Mouse (Mus musculus) lung, embryonic 14.5 days (tissue): Measurements from ENCODE around the gene Fam206a. TPM values are rescaled to one million over a fixed set of nuclear protein-coding genes. Genes with fewer than 3 reads are reported as not detected.

ENCODE experiments used
- ATAC-seq: fragments of 200-750 bp; cut with Nextera tagmentation; 2 replicates; pipeline ENCODE4 v1.8.0; 2017; ENCODE audit warnings: mild to moderate bottlenecking, moderate TSS enrichment, moderate library complexity; ENCODE audit not compliant: insufficient read depth
- DNase-seq: peaks from one replicate; pipeline ENCODE4 v3.0.0-alpha.2; 2015
- H3K27ac ChIP-seq: fragments of 300-500 bp; sonication (generic); 2 replicates; pipeline ENCODE4 v1.5.1; 2014; ENCODE audit warnings: low read depth, mild to moderate bottlenecking, moderate library complexity
- H3K27me3 ChIP-seq: fragments of 300-500 bp; sonication (generic); 2 replicates; pipeline ENCODE4 v1.6.1; 2014; ENCODE audit warnings: low read length, control low read depth; ENCODE audit not compliant: insufficient read depth
- H3K36me3 ChIP-seq: fragments of 300-500 bp; sonication (generic); 2 replicates; pipeline ENCODE4 v1.6.1; 2014; ENCODE audit warnings: control low read depth; ENCODE audit not compliant: insufficient read depth
- H3K4me1 ChIP-seq: fragments of 300-500 bp; sonication (generic); 2 replicates; pipeline ENCODE4 v1.6.1; 2014; ENCODE audit warnings: antibody characterized with exemption, control low read depth; ENCODE audit not compliant: insufficient read depth
- H3K4me2 ChIP-seq: fragments of 300-500 bp; sonication (generic); 2 replicates; pipeline ENCODE4 v1.6.1; 2014; ENCODE audit warnings: mild to moderate bottlenecking
- H3K4me3 ChIP-seq: fragments of 300-500 bp; sonication (generic); 2 replicates; pipeline ENCODE4 v1.5.1; 2014; ENCODE audit warnings: low read depth, low read length
- H3K9ac ChIP-seq: fragments of 300-500 bp; sonication (generic); 2 replicates; pipeline ENCODE4 v1.6.1; 2014
- H3K9me3 ChIP-seq: fragments of 300-500 bp; sonication (generic); 2 replicates; pipeline ENCODE4 v1.6.1; 2016; ENCODE audit warnings: low read depth, low read length, control low read depth
- CTCF ChIP-seq: IDR thresholded peaks from 2 replicates; pipeline ENCODE4 v1.5.1; 2016; ENCODE audit warnings: antibody characterized with exemption, low read depth
- WGBS: fragments of 180-500 bp; shearing (Covaris S2); extraction: QIAGEN DNeasy Blood & Tissue Kit; methylation state at CpG from one replicate; pipeline ENCODE4 v1.1.7; 2014; 5-methylcytosine and 5-hydroxymethylcytosine counted together
- polyA plus RNA-seq: library from polyadenylated mRNA; unstranded; fragments of >200 nt; fragmentation: Nextera tagmentation; extraction: Ambion mirVana; gene quantifications from 2 replicates; pipeline ENCODE4 v1.2.1, GENCODE M21; 2014

The Fam206a gene
- polyA plus RNA-seq: 19.4 and 22.8 TPM in 2 replicates

DNA sequence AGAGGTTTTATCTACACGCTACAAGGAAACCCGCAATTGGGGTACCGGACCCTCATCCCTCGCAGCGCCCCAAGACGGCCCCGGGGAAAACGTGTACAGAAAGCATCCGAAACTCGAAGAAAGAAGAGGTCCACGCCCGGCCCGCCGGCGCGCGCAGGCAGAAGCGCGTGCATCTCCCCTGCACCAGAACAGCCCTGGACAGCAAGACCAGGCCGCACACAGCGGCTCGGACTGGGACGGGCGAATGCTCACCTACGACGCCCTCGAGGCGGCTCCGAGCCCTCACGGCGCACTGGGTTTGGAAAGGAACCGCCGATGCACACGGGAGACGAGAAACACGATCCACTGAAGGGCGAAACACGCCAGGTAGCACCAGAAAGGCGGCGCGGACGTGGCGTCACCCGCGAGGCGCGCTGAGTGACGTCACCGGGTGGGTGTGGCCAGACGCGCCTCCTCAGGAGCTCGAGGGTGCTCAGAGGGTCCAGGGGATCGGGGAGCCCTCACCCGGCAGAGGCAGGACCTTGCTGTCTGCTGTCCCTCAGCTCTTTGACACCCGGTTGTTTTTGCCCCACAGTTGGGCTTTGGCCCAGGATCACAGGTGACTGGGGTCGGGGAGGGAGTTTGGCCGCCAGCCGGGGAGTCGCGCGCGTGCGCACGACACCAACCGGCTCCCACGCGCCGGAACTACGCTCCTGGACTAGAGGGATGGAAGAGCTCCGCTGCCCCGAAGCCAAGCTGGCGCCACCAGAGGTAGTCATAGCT is at the start of gene Fam206a, which contains the start of gene Elp1:
Fam206a (plus strand) TSS at position 439 of the 762 bp plus-strand sequence.
Elp1 (minus strand) TSS at position 425 of the 762 bp plus-strand sequence.
- TF ChIP-seq CTCF: no peak
- H3K4me1 ChIP-seq: 0 out of 2 replicates have a peak, but pooled peaks cover 7% of the 10 kb centered on the region
- H3K27ac ChIP-seq: peak within 1 kb of the TSS; percentile 78
- peak; percentile 96 for ATAC-seq
- H3K27me3 ChIP-seq: no peaks in the 10 kb centered on the region
- peaks cover 44% of the 10 kb centered on the region for H3K36me3 ChIP-seq
- peak within 1 kb of the TSS; percentile 77 for H3K4me2 ChIP-seq
- H3K4me3 ChIP-seq: peak within 1 kb of the TSS; percentile 89
- WGBS: under 1% methylated on average over 72 of the region's 72 CpGs
- H3K9me3 ChIP-seq: no peaks in the 10 kb centered on the region
- DNase-seq: peak; percentile 96
- H3K9ac ChIP-seq: peak within 1 kb of the TSS; percentile 86

DNA sequence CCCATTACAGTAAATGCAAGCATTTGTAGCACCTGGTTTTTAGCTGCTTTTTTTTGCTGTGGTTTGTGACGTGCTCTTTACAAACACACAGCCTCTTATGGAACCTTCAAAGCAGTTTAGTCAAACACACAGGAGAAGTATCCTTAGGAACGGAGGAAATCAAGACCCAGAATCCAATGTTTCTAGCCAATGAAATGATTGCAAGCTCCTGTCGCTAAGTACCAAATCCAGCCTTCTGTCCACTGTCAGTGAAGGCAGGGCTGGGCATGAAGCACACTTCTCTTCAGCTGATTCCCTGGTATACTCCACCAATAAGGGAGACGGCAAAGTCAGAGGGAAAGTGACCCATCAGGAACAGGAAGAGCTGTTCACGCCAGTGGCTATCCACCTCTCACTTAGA is 46.1 kb upstream of the Fam206a start:
- H3K4me2 ChIP-seq: no peak overlapping the region
- H3K4me3 ChIP-seq: no peak overlapping the region
- H3K9ac ChIP-seq: no peak overlapping the region
- ATAC-seq (no peak), DNase-seq (no peak)
- no peaks in the 10 kb centered on the region for H3K9me3 ChIP-seq
- peaks cover 91% of the 10 kb centered on the region for H3K36me3 ChIP-seq
- H3K27ac ChIP-seq: no peak overlapping the region
- no peak for TF ChIP-seq CTCF
- whole genome bisulfite sequencing: 88% methylated on average over 5 of the region's 5 CpGs
- H3K27me3 ChIP-seq: no peaks in the 10 kb centered on the region
- H3K4me1 ChIP-seq: no peaks in the 10 kb centered on the region

DNA sequence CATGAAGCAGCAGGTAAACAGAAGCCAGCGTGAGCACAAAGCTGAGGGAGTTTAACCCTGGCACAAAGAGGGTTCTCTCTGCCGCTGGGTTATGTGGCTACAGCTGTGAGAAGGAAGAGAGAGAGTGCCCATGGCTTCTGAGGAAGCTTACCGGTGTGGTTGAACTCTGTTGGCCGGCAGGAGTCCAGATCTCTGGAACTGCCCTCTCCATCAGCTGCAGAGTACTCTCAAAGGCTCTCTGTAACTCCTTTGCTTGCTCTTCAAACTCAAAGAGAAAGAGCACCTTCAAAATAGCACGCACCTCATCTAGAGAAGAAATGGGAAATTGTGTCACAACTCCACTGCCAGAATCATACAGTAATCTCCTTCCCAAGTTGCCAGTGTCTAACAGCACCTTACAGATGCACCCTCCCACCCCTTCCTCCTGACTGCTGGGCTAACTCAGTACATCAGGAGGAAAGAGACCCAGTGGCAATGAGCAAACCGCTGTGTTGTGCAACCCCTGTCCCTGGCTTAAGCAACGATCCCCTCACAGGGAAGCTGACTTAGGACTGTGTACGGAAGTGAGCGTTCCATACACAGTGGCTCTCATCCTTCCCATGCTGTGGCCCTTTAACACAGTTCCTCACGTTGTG is 45.1 kb upstream of the Fam206a start:
- H3K27me3 ChIP-seq: no peaks in the 10 kb centered on the region
- no peak overlapping the region for H3K4me2 ChIP-seq
- peaks cover 89% of the 10 kb centered on the region for H3K36me3 ChIP-seq
- ATAC-seq (no peak), DNase-seq (no peak)
- no peak for TF ChIP-seq CTCF
- H3K27ac ChIP-seq: no peak overlapping the region
- H3K4me1 ChIP-seq: no peaks in the 10 kb centered on the region
- H3K9me3 ChIP-seq: no peaks in the 10 kb centered on the region
- no peak overlapping the region for H3K4me3 ChIP-seq
- WGBS: 90% methylated on average over 10 of the region's 10 CpGs
- H3K9ac ChIP-seq: no peak overlapping the region

DNA sequence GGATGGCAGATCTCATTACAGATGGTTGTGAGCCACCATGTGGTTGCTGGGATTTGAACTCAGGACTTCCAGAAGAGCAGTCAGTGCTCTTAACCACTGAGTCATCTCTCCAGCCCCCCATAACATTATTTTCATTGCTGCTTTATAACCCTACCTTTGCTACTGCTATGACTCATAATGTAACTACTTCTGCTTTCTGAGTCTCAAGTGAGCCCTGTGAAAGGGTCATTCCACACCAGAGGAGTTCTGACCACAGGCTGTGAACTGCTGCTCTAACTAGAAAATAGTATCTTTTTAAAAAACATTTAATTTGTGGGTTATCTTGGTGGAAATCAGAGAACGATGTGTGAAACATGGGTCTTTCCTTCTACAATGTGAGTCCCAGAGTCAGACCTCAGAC is 44.5 kb upstream of the Fam206a start:
- Histone ChIP-seq H3K27me3 (no peaks in the 10 kb centered on the region), H3K27ac (no peak overlapping the region), H3K36me3 (peaks cover 93% of the 10 kb centered on the region), H3K4me3 (no peak overlapping the region), H3K4me2 (no peak overlapping the region), H3K9ac (no peak overlapping the region), H3K9me3 (no peaks in the 10 kb centered on the region), H3K4me1 (no peaks in the 10 kb centered on the region)
- no peak for TF ChIP-seq CTCF
- no peak for DNase-seq
- ATAC-seq: no peak
- WGBS: 91% methylated on average over 1 of the region's 1 CpGs

DNA sequence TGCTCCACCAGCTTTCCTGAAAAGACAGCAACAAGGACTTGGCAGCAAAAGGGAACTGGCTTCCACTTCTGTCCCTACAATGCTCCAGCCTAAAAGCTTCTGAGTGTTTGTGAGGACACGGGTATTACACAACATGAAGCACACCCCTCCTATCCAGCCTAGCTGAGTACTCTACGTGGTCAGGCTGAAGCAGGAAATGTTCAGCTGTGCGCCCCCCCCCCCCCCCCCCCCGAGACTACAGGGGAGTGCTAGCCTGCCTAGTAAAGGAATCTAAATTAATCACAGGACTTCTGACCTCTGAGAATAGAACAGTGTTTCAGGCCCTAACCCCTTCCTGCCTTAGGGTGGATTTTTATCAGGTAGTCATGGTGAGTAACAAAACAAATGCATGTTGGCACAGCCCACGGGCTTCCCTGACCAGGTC is 34.3 kb upstream of the Fam206a start:
- H3K4me2 ChIP-seq: no peak overlapping the region
- H3K9ac ChIP-seq: no peak overlapping the region
- ATAC-seq (no peak), DNase-seq (no peak)
- no peaks in the 10 kb centered on the region for H3K27me3 ChIP-seq
- H3K4me3 ChIP-seq: no peak overlapping the region
- no peak for TF ChIP-seq CTCF
- no peak overlapping the region for H3K27ac ChIP-seq
- H3K9me3 ChIP-seq: no peaks in the 10 kb centered on the region
- H3K36me3 ChIP-seq: peaks cover 84% of the 10 kb centered on the region
- no peaks in the 10 kb centered on the region for H3K4me1 ChIP-seq
- 60% methylated on average over 5 of the region's 5 CpGs for WGBS

DNA sequence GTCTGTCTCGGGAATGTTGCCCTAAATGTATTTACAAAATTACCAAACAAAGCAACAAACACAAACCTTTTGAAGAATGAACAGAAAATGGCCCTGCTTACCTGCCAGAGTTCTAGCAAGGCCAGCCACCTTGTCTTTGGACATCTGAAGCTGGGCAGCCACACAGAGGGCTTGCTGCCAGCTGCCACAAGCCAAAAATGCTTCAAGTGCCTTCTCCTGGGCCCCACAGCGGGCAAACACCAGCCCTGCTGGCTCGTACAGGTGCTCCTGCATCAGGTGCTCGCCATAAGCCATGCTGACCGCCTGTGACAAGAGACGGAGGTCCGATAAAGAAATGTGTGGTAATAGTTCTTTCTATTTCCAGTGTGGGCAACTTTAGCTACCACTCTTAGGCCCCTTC is 33.2 kb upstream of the Fam206a start:
- H3K27ac ChIP-seq: no peak overlapping the region
- no peak overlapping the region for H3K4me3 ChIP-seq
- H3K36me3 ChIP-seq: peaks cover 90% of the 10 kb centered on the region
- H3K9ac ChIP-seq: no peak overlapping the region
- H3K27me3 ChIP-seq: no peaks in the 10 kb centered on the region
- 92% methylated on average over 7 of the region's 7 CpGs for WGBS
- no peak for TF ChIP-seq CTCF
- DNase-seq: no peak
- ATAC-seq: no peak
- no peaks in the 10 kb centered on the region for H3K9me3 ChIP-seq
- H3K4me1 ChIP-seq: no peaks in the 10 kb centered on the region
- H3K4me2 ChIP-seq: no peak overlapping the region

DNA sequence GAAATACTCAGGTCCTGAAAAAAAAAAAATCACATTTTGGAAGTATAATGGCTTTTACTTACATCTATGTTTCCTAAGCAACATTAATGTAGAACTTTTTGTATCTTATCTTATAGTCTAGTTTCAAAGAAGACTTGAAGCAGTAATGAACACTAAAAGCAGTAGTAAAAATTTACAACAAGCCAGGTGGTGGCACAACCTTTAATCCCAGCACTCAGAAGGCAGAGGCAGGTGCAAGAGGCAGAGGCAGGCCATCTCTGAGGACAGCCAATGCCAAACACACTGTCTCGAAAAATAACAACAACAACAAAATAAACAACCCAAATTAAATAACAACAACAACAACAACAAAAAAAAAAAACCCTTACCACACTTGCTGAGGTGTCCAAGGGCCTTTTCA is 31.1 kb upstream of the Fam206a start:
- H3K9ac ChIP-seq: no peak overlapping the region
- no peak for DNase-seq
- H3K36me3 ChIP-seq: peaks cover 91% of the 10 kb centered on the region
- no peak for TF ChIP-seq CTCF
- H3K27ac ChIP-seq: no peak overlapping the region
- no peak for ATAC-seq
- no peak overlapping the region for H3K4me3 ChIP-seq
- H3K4me2 ChIP-seq: no peak overlapping the region
- H3K27me3 ChIP-seq: no peaks in the 10 kb centered on the region
- H3K4me1 ChIP-seq: no peaks in the 10 kb centered on the region
- 56% methylated on average over 1 of the region's 1 CpGs for WGBS
- no peaks in the 10 kb centered on the region for H3K9me3 ChIP-seq
